Mouse (Mus musculus) frontal cortex, postnatal 36 days (tissue): ENCODE data around the gene Mtmr10.
A peak's percentile ranks its signal among the peaks of the same experiment; 100 is the strongest.

Experiments used
- DNase-seq, 2 experiments: peaks; one replicate each; pipeline ENCODE4 v3.0.0; 2022; ENCODE audit warnings: low spot score in 2 of 2

Mtmr10 gene

DNA sequence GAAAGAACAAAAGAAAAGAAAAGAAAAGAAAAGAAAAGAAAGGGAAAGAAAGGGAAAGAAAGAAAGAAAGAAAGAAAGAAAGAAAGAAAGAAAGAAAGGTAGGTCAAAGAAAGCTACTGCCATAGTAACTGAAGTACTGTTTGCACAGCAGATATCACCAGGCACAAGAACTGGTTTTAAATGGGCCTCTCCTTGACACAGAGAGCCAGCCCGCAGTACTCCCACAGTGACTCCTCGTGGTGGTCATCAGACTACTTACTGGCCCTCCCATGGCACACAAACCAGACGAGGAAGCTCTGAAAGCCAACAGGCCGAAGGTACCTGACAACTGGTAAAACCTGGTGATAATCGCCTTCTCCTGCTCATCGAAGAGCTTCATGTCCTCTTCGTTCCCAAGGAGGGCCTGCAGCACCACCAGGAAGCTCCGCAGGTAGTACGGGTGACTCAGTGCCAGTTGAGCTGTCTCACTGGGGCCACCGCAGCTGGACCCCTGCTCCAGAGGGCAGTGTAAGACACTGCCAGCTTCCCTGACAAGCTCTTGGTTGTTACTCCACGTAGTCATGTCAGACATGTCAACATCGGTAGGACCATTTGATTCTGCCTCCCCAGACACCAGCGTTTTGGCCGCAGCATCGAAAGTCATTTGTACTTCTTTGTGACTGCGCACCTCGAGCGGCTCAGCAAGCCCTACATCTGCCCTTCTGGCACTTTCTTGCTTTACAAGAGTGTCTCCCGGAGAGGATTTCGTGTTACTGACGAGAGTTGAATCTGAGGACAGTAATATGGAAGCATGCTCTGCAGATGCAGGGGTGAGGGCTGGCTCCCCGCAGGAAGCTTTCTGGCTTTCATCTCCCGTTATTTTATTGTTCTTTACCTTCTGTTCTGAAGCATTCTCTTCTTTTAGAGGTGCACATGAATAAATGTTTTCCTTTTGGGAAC is 84.8 kb downstream of the Mtmr10 start:
- no peak for DNase-seq

DNA sequence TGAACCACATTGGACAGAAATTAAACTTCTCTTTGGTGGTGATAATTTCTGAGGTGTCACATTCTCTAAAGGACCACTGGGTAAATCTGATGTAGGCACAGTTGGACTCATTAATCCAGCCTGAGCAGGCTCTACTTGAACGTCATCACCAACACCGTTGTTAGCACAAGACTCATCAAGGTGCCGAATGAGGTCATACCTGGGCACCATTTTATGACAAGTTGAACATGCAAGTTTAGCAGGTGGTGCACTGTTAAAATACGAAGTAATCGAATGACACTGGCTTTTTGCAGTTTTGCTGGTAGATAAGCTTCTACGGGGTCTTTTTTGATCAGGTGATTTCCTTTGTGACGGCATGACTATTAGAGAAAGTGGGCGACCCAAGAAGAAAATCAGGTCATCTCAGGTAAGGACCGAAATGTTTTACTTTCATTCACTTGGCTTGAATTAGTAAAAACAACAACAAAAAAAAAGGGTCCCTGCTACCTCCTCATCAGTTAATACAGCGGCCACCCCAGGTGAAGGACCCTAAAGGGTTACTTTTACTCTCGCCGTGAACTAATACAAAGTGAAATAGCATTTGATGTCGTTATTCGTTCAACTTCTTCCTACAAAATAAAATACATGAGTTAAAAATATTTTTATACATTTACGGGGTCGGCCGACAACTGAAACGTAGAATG is 85.8 kb downstream of the Mtmr10 start:
- DNase-seq = no peak

DNA sequence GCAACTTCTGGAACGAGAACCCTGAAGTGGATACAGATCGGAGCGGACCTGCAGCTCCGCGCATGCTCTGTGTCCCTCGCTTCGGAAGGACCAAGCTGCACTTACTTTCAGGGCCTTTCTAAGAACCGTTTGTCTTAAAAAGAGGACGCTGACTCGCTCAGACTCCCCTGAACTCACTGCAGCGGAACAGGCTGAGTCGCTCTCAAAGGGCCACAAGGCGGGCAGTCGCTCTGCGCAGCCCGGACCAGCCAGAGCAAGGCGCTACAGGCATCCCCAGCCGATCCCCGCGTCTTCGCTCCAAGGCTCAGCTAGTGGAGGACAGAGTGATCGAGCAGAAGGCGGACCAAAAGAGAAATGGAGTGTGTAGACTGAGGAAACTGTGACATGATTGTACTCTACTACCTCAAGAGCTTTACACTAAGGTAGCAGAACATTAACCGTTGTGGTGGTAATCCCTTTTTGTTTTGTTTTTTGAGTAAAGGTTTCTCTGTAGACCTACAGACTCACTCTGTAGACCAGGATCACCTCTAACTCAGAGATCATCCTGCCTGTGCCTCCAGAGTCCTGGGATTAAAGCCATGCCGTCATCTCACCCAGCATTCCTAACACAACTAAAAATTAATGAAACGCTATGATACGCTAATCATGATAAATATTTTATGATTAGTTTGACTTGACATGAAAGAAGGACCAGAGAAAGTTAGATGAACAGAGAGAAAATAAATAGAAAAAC is 86.5 kb downstream of the Mtmr10 start, which contains the start of gene Fan1:
TSS of gene Fan1 (minus strand) at position 266 of the 733 bp plus-strand sequence.
- DNase-seq = peak; percentile 91
